Mouse (Mus musculus) cerebellum, adult (tissue): ENCODE results near the gene Tmem156.

ENCODE experiments used
- ATAC-seq: cut with Nextera tagmentation; 2 replicates; pipeline ENCODE4 v1.9.2; 2017; ENCODE audit warnings: mild to moderate bottlenecking, moderate library complexity, mixed read lengths; ENCODE audit not compliant: insufficient number of reproducible peaks, low FRiP score, low TSS enrichment

The Tmem156 gene

GRCm38 (mm10) chr5:65057596-65057995 is 34.3 kb downstream of the Tmem156 start:
- ATAC-seq: no peak

GRCm38 (mm10) chr5:65051513-65051912 is 40.4 kb downstream of the Tmem156 start:
- no peak for ATAC-seq

DNA sequence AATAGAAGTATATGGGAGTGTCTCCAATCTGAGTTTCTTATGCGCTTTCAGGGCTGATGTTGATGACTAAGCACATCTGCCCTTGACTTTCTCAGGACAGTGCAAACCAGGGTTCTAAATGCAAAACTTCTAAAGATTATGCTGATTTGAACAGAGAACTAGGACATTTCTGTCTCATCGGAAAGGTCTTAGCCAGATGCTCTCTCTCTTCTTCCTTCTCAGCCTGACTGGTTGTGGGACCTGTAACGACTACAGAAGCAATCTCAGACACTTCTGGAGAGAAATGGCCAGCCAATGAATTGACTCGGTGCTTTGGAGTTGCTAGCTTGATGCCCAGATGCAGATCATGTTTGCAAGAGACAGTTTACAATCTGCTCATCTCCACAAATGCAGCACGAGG is 42.1 kb downstream of the Tmem156 start:
- no peak for ATAC-seq

DNA sequence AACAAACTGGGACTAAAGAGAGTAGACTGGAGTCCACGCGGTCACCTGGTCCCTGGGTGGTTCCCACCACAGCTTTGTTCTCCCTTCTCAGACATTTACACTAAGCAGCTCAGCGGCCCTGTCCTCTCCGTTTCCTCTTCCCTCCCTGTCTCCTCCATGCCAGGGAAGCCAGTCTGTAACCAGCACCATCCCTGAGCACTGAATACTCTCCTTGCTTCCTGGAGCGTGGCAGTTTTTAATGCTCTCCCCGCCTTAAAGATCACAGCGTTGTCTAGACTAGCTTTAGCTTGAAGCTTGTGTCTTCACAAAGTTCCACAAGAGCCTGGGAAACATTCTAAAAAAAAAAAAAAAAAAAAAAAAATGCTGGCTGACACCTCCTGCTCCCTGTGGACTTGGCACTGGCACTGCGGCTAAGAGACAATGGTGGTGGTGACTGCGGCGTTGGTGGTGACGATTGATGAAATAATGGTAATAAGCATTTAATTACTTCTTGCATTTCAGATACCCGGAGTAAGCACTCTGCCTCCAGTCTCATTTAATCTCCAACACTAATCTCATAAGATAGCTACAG is 44.6 kb downstream of the Tmem156 start:
- no peak for ATAC-seq

DNA sequence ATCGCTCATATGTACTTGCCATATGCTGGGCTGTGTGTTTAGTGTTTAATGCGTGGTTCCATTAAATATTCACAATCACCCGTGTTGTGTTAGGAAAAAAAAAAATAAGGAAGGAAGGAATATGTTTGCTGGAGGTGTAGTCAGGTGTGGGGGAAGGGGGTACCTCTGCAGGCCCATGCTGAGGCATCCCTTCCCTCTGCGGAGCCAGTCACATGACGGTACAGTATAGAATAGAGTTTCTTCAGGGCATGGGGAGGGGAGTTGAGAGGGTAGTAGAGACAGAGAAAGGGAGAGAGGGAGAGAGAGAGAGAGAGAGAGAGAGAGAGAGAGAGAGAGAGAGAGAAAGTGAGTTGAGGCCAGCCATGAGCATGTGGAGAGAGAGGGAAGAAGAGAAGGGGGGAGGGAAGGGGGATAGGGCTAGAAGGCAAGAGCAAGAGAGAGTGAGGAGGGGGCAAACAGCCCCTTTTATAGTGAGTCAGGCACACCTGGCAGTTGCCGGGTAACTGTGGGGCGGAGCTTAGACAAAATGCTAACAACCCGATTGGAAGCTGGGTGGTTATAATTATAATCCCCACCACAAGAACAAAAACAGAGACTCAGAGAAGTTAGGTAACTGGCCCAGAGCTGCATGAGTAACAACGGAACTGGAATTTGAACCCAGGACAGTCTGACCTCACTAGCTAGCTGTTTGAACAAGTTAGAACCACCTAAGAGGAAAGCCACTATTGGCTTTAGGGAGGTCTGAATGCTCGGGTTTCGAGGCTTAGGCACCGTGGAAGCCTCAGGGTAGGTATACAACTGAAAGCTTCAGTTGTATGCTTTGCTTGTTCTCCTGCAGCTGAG is 45.3 kb downstream of the Tmem156 start:
- ATAC-seq: no peak

DNA sequence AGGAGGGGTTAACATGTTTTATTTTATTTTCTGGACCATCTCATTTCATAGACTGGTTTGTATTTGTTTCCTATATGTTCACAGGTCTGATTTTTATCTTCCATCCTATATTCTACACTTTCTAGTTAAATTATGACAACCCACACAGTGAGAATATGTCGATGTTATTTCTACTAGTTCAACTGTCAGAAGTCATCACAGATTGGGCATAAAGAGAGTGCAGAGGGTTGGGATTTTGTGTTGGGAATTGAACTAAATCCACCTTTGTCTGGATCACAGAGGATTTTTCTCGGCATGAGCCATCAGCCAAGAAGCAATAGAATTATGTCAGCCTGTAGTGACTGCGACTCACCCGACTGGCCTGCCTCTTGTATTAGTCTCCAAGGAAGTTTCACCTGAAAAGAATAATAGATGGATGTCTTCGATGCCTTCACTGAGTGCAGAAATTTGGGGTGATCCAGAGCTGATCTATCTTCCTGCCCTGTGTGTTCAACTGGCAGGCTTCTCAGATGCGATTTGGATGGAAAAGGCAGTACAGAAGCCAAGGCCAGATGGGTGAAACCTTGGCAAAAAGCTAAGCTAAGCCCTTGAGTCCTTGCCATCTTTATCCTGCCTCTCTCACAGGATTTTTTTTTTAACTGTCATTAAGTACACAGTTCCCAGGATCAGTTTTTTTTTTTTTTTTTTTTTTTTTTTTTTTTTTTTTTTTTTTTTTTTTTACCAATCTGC is 46.1 kb downstream of the Tmem156 start:
- ATAC-seq: peak; percentile 85

DNA sequence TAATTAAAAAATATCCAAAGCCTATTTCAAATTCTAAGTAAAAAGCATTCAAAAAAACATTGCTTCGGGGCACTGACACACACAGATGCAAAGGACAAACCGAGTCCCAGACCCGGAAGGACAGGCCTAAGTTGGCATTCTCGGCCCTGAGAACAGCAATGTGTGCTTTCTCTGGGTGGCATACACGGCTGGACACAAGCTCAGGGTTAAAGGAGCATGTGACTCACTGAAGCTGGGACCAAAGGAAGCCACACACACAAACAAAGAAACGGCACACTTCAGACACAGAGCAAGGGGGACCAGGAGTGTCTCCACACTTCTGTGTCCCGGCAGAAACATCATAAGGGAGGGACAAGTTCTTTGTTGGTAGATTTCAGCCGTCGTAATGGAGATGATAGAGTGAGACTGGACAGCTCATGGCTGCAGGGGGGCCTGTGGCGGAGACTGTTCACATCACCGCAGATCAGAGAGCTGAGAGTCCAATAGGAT is 48.5 kb downstream of the Tmem156 start:
- no peak for ATAC-seq

GRCm38 (mm10) chr5:65040463-65040862 is 51.5 kb downstream of the Tmem156 start:
- no peak for ATAC-seq

DNA sequence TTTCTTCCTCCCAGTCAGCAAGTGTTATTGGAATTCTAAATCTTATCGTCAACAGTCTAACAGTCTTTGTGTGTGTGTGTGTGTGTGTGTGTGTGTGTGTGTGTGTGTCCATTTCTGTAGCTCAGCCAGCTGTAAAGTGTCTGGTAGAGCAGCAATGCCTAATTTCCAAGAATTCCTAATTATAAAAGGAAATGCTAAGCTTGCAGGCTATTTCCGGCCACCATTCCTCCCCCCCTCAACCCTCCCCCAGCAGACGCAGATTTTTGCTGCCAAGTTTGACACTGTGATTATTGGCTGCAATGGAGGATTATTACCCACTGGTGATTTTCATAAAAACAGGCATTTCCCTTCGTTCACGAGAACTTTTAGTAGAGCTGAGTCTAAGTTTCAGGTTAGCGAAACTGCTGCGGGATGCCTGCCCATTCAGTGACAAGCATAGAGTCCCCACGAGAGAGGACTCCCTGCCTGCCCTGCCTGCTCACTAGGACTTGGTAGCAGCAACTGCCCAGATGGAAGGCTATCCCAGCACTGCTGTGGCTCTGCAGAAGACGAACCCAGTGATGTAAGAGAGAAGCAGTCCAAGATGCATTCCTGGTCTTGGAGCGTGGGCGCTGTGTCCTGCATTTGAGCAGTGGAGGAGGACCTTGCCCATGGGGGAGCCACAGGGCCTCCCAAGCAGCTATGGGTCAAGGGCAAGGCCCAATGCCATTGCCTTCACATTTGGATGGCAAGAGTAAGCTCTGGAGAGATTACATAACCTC is 52.9 kb downstream of the Tmem156 start:
- ATAC-seq: no peak

GRCm38 (mm10) chr5:65038305-65038704 is 53.6 kb downstream of the Tmem156 start:
- no peak for ATAC-seq

DNA sequence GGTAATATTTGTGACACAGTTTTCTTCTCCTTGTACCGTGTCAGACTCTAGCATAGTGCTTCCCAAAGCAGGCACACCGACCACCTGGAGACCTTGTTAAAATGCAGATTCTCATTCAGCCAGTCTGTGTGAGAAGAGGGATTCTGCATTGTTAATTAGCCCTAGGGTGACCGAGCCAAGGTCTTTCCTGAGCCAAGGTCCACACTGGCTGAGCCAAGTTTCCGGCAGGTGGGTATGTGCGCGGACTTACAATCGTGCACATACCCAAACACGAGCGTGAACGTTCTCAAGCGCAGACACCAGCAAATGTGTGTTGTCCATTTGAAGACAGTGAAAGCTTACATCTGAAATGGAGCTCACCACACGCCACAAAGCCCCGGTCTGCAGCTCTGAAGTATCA is 55.3 kb downstream of the Tmem156 start:
- peak; percentile 64; the same call in 1 of the 2 replicates for ATAC-seq

- ATAC-seq: no peak
Observed at GRCm38 (mm10) chr5:65028019-65028418, 63.9 kb downstream of the Tmem156 start.

DNA sequence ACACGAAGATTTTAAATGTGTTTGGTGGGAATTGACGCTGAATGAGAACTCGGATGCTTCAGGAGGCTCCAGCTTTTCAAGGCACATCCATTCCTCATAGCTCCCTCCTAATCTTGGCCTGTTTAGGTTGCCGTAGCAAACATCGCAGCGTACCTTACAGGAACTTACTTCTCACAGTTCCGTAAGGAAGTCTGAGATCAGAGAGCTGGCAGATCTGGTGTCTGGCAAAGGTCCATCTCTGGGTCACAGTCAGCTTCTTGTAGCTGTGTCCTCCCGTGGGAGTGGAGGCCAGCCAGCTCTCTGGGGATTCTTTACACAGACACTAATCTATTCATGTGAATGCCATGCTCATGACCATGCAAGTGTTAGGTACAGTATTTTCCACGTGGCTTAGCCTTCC is 65.2 kb downstream of the Tmem156 start:
- ATAC-seq: no peak

DNA sequence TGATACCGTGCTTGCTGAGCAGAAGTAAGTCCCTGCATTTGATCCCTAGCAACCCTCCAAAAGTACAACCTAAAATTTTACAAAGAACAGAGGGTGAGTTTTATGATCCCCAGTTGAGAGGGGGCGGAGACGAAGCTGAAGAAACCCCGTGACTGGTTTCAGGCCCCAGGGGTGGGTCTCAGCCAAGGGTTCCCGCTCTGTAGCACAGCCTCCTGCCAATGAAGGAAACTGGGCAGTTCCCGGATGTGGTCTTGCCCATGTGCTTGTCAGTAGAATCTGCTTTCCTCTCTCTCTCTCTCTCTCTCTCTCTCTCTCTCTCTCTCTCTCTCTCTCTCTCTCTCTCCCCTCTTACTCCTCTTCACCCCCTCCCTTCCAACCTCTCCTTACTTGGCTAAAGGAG is 66.0 kb downstream of the Tmem156 start:
- ATAC-seq: no peak

DNA sequence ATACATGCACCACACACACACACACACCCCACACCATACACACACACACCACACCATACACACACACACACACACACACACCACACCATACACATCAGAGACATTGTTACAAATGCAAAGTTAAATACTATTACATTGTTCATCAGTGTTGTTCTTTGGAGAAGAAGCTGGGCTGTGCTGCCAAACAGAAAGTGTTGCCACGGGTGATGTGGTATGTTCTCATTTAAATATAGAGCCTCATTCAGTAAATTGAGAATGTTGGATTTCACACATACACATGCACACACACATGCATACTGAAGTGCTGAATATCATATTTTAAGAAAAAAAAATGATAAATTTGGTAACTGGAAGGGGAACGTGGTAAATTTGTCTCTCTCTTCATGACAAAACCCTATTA is 67.3 kb downstream of the Tmem156 start:
- no peak for ATAC-seq

GRCm38 (mm10) chr5:65022006-65022405 is 69.9 kb downstream of the Tmem156 start:
- ATAC-seq: no peak

DNA sequence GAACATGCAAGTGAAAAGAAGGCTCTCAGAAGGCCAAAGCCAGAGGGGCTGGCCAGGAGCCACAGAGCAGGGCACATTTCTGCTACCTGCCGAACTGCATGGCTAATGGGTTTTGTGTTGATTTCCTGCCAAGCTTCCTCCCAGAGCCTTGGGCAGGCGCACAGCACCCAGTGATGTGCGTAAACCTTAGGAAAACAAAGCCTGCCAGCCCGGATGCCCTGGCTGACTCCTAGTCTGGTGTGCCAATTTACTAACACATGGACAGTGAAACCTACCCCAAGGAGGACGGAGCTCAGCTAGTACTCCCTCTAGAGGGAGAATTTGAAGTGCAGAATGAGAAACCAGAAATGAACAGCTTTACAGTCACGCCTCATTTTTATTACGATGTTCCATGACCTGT is 72.1 kb downstream of the Tmem156 start:
- ATAC-seq: peak; percentile 93

DNA sequence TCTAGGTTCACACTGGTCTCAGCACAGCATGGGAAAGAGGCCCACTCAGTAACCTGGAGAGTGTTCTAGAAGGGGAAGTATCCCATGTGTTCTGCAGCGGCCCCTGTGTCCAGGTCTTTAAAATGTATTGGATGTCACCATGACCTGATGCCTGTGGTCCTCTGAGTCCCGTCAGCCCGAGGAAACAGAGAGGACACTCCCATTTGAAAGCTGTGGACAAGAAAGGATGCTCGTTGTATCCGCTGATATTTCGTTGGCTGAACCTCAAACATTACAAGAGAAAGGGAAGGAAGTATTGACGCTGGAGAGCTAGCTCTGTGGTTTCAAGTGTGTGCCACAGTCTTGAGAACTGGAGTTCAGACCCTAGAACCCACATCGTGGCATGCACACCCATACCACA is 72.8 kb downstream of the Tmem156 start:
- ATAC-seq: no peak

DNA sequence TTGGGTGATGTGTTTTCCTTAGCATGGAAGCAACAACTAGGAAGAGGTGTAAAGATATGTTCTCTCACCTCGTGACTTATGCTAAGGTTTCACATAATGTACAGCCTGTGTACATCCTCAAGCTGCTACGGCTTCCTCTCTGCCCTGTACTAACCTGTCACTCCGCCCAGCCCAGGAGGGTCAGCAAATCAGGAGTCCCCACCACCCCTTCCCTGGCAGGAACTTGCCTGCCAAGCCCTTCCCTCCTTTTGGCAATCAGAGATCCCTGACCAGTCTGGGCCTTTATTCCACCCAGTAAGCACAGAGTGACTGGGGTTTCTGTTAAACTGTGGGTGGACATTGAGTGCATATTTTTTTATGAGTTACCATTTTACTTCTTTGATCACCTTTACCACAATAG is 76.4 kb downstream of the Tmem156 start:
- no peak for ATAC-seq

DNA sequence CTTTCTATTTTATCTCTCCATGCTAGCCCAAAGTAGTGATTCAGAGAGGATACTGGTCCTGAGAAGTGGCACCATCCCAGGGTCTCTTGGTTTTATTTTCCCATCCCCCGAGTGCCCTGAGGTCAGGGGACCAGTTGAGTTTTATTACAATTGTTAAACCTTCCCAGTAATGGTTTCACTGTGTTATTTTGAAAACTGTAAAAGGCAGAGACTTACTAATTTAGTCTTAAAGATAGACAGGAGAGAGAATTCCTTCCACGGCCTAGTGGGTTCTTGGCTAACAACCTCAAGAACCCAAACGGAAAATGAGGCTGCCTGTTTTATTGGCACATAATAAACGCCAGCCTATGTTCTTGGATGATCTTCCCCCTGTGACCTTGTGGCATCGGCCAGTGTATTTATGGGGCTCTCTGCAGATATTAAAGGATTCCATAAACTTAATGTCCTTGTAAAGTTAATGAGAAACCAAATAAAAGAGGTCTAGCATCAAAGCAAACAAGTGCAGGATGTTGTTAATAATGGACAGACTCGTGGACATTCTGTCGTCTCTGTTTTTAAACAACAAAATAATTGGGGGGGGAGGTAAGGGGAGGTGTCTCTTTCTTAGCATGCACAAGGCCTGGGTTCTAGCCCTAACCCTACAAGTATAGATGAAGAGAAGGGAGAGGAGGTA is 79.9 kb downstream of the Tmem156 start:
- ATAC-seq: no peak
